Mouse (Mus musculus) CD4-positive, CD25-positive, alpha-beta regulatory T cell, adult 4 months (primary cell): Measurements from ENCODE around the gene Ppp3ca. TPM values are rescaled to one million over a fixed set of nuclear protein-coding genes. Genes with fewer than 3 reads are reported as not detected.

Experiments
- ATAC-seq: one replicate; pipeline ENCODE4 v1.8.0; 2017
- polyA plus RNA-seq, 2 experiments: library from polyadenylated mRNA; unstranded; fragments of 100-300 nt; shearing (Covaris generic); gene quantifications; one replicate each; pipeline ENCODE4 v1.2.1; 2017

Ppp3ca gene
- polyA plus RNA-seq, 2 experiments from 2014 or later, result 17.9 to 31.8 TPM

DNA sequence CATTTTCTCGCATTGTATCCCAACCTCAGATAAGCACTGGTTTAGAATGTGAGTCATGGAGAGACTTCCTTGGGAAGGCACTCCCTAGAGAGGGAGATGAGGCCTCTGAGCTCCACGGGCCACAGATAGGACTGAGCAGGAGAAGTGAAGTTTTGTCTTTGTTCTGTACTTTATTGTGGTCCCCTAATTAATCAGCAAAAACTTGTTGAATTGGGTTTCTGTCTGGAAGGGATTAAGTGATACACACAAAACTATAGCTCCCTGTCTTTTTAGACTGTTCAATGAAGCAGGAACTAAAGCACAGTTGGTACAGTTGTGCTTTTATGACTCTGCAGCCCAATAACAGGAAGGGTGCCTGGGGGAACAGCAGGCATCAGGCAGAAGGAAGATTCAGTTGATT is 95.6 kb downstream of the Ppp3ca start:
- no peak for ATAC-seq

GRCm38 (mm10) chr3:136768775-136769485 is 99.0 kb downstream of the Ppp3ca start:
- no peak for ATAC-seq

- no peak for ATAC-seq
Measured at GRCm38 (mm10) chr3:136769486-136769882, 99.6 kb downstream of the Ppp3ca start.

- no peak for ATAC-seq
Measured at GRCm38 (mm10) chr3:136771700-136772099, 101.8 kb downstream of the Ppp3ca start.

GRCm38 (mm10) chr3:136773217-136773616 is 103.3 kb downstream of the Ppp3ca start:
- ATAC-seq, result no peak

- ATAC-seq, result no peak
Measured at GRCm38 (mm10) chr3:136774196-136774595, 104.3 kb downstream of the Ppp3ca start.

DNA sequence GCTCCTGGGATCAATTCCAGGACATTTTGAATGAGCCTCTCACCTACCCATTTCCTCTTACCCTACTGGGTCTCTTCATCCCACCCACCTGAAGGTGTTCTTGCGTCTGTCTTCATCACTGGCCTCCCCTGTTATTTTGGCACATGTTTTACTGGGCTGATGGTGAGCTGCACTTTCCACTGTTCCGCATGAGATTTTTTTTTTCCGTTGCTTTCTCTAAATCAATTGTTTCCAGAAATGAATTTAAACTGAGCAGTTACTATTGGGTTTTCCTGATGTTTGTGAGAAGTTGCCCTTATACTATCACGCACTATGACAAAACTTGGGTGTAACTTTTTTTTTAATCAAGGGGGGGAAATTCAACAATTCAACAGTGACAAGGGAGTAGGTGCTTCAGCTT is 106.6 kb downstream of the Ppp3ca start:
- no peak for ATAC-seq

DNA sequence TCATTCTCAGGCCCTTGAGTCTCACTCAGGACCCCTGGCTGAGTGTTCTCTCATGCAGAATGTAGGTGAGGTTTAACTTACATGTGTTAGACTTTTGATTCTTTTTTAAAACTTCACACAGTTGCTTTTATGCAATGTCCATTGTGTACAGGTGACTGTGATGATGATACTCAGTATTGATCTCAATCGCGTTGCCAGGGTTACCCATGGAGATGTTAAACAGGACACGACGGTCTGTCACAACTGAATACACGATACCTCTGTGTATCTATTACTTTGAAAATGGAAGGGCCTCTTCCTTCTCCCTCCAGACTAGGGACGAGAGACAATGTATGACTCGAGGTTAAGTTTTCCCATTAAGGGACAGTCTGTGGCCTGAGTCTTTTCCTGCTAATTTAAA is 107.5 kb downstream of the Ppp3ca start:
- ATAC-seq, result no peak

DNA sequence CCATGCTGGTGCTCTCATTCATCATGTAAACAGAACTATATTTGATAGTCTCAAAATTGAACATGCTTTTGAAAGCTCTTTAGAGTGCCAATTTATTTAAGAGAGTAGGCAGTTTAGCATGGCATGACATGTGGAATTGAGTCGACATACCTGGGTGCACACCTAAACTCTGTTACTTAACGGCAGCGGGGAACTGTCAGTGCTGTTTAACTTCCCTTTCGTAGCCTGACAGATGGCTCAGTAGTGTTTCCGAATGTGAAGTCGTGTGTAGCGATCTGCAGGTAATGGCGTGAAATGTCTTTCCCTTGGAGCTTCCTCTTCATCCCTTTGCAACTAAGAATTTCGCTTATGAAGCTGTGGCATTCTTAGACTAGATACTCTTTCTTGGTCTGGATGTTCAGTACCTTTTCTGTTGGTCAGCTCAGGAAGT is 107.9 kb downstream of the Ppp3ca start:
- no peak for ATAC-seq

- no peak for ATAC-seq
Measured at GRCm38 (mm10) chr3:136780321-136780720, 110.4 kb downstream of the Ppp3ca start.

GRCm38 (mm10) chr3:136782058-136782457 is 112.1 kb downstream of the Ppp3ca start:
- no peak for ATAC-seq

DNA sequence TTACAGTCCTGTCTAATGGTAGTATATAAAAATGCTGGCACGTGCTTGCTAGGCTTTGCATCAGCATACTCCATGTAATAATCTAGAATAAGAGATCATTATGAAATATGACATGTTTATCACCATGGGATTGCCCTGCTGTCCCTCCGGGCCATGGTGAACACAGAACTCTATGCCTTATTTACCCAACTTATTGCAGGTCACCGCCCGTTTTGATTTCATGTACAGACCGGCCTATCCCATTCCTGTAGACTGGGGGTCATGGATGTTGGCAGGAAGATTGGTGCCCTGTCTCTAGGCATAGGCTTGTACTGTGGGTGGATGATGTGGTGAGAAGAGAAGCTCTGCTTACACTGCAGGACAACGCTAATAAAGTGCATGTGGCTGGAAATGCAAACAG is 115.8 kb downstream of the Ppp3ca start:
- ATAC-seq, result no peak

- no peak for ATAC-seq
Measured at GRCm38 (mm10) chr3:136790261-136790871, 120.4 kb downstream of the Ppp3ca start.

DNA sequence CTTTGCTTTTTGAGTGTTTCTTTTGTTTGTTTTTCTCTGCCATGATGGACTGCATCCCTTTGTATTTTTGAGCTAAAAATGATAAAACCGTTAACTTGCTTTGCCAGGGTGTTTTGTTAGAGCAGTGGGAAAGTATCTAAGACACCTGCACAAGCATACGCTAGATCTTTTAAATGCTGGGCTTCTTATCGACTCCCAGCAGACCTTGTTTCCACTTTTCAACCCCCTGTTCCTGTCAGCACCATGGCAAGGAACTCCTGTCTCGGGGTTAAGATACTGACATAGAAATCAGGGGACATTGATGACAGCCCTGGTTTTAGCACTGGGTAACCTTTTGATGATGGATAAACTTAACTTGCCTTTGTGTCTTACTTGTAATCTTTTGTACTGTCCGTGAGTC is 121.5 kb downstream of the Ppp3ca start:
- ATAC-seq, result no peak

- no peak for ATAC-seq
Measured at GRCm38 (mm10) chr3:136791946-136792345, 122.0 kb downstream of the Ppp3ca start.

GRCm38 (mm10) chr3:136793411-136793810 is 123.5 kb downstream of the Ppp3ca start:
- ATAC-seq, result no peak

DNA sequence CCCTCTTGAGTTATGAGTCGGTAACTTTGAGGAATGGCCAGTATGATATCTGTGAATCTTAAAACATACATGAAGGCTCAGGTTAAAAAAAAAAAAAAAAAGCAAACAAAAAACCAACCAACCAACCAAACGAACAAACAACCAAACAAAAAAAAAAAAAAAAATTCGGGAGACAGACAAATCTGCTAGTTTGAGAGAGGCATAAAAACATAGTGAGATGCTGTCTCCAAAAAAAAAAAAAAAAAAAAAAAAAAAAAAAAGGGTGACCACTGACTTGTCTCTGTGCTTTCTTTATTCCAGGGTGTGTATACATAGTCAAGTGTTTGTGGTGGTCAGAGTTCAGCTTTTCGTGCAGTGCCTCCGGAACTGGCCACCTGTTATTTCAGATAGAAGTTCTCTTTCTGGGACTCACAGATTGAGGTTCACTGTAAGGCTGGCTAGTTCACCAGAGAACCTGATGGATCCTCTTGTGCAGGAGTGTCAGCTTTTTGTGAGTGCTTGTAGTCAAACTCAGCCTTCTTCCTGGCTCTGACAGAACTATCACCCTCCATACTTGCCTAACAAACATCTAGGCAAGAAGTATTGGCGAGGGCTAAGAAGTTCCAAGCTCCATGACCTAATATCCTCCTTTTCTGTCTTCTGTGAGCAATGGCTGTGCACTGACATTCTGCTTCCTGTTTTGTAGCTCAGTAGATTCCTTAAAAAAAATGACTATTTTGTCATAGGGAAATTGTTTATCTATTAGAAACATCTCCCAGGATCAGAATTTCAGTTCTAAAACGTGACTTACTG is 124.7 kb downstream of the Ppp3ca start:
- no peak for ATAC-seq

DNA sequence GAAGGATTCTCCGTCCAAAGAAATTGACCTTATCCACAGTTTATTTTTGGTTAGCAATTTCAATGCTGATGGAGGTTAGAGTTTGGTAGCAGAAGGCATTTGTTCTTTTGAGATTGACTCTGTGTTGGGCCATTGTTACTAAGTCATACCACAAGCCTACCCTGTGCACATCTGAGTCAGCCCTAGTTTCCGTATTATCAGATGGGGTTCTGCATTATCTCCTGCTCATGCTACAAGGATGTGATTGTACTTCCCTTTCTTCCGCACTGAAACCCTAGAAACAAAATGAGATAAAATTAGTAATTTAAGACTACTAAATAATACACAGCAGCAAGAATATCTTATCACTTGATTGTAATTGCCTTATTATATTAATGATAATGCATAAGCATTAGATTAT is 129.0 kb downstream of the Ppp3ca start:
- ATAC-seq, result no peak

- ATAC-seq, result no peak
Measured at GRCm38 (mm10) chr3:136802595-136802994, 132.7 kb downstream of the Ppp3ca start.

- no peak for ATAC-seq
Measured at GRCm38 (mm10) chr3:136805897-136806296, 136.0 kb downstream of the Ppp3ca start.

GRCm38 (mm10) chr3:136810271-136810670 is 140.3 kb downstream of the Ppp3ca start:
- no peak for ATAC-seq

- no peak for ATAC-seq
Measured at GRCm38 (mm10) chr3:136812162-136812561, 142.2 kb downstream of the Ppp3ca start.

GRCm38 (mm10) chr3:136812791-136813190 is 142.9 kb downstream of the Ppp3ca start:
- no peak for ATAC-seq

DNA sequence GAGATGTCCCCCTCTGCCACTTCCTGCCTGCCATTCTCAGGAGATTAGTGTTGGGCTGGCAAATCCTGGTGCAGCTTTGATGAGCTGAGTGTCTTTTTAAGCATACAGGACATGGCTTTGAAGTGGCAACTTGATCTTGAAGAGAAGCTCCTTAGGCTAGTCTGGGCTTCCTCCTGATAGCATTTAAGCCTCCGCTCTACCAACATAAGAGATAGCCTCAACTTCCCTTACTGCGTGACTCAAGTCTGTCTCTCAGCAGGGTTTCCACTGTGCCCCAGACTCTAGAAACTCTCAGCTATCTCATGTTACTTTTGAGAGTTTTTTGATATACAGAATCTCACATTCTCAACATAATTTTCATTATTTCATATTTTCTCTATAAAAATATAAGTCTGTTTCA is 144.0 kb downstream of the Ppp3ca start:
- no peak for ATAC-seq
